Mouse (Mus musculus): Measurements from ENCODE around the gene Dcaf10. TPM values are rescaled to one million over a fixed set of nuclear protein-coding genes. Genes with fewer than 3 reads are reported as not detected.

Dcaf10 gene
- total RNA-seq (2021) (10 to 100 TPM; 10.8 to 11.3 TPM), polyA plus RNA-seq (2012; rRNA removed) (4.2 and 7.4 TPM in 2 replicates)
- long read RNA-seq, full-length matches to known transcripts = 6 of 9 reads
- long read RNA-seq, partial matches to known transcripts = 0 of 9 reads
- long read RNA-seq, other reads (novel, unspliced or antisense) = 3 of 9 reads

GRCm38 (mm10) chr4:45341669-45342249, at the start of gene Dcaf10:
Gene Dcaf10, plus strand, starts transcription at chr4:45342101.
- H3K4me1 ChIP-seq (ENCODE audit: control insufficient read depth, insufficient read depth, low read length) = peaks cover 7% of the 10 kb centered on the region
- under 1% methylated on average over 42 of the region's 42 CpGs for WGBS
- H3K36me3 ChIP-seq (ENCODE audit: control insufficient read depth, insufficient read depth, low read length) = peaks cover 8% of the 10 kb centered on the region
- H3K27ac ChIP-seq = peak within 1 kb of the TSS; percentile 90
- DNase-seq = peak; percentile 94 to 98
- H3K79me2 ChIP-seq (replicated peaks; ENCODE audit: control insufficient read depth, insufficient read depth, low read length) = peaks cover 2% of the 10 kb centered on the region
- H3K9ac ChIP-seq (ENCODE audit: low read depth, low read length) = peak within 1 kb of the TSS; percentile 92
- no peaks in the 10 kb centered on the region for H3K27me3 ChIP-seq (ENCODE audit: control insufficient read depth, insufficient read depth, low read length)
- intact Hi-C loops (cut with DNase I) = loop anchor here (1.0 to 2.0 kb wide), 3 partner anchors 21 to 189 kb away; partner anchors contain the start of gene Slc25a51
- TF ChIP-seq CTCF (IDR thresholded peaks at IDR 0.05) = peak; percentile 73
- TF ChIP-seq EP300 (IDR thresholded peaks at IDR 0.05; ENCODE audit: insufficient read depth, low read depth, low read length) = 0 out of 2 replicates have a peak, but pooled peaks have one; percentile 43
- peak; percentile 83 for TF ChIP-seq POLR2A (IDR thresholded peaks at IDR 0.05; ENCODE audit: insufficient read depth, low read depth, low read length)
- peak within 1 kb of the TSS; percentile 78 for H3K4me3 ChIP-seq

DNA sequence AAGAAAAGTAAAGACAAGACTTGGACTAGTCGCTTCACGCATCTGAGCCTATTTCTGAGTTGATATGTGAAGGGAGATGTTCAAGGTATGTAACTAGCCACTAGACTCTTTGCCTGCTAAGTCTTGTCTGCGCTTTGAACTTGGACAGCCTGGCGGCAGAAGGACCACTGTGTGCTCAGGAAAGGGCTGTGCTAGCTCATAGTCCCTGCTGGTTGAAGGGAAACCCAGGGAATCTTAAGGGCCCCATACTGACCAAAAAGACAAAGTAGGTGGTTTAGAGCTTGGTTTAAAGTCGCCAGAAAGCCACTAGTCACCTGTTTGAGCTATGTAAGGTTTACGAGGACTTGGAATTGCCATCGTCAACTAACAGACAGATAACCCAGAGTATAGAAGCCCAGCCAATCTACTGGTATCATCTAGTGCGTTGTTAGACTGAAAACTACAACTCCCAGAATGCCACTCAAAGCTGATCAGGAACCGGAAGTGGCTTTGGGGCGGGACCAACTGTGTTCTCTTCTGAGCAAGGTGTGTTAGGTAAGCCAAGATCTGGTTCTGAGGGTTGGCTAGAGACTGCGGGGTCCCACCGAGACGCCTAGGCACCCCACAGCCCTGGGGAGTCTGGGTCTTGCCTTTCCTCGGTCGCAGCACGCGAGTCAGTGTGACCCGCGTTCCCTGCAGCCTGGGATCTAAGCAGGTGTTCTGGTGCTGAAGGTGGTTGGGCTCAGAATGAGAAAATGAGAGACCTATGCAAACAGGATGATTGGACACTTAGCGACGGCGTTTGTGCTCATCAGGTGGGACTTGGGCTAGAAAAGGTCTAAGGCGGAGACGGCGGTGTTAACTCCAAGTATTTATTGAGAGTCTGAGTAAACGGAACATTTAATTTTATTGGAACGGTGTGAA, 45.0 kb upstream of the Dcaf10 start, which contains the start of gene Trmt10b:
Trmt10b (plus strand) TSS at position 466 of the 903 bp plus-strand sequence.
- Histone ChIP-seq H3K79me2 (replicated peaks; ENCODE audit: control insufficient read depth, insufficient read depth, low read length) (no peaks in the 10 kb centered on the region), H3K27ac (peak within 1 kb of the TSS; percentile 61), H3K4me3 (peak within 1 kb of the TSS; percentile 88), H3K4me1 (ENCODE audit: control insufficient read depth, insufficient read depth, low read length) (no peaks in the 10 kb centered on the region; the same call in 1 of the 2 replicates), H3K27me3 (ENCODE audit: control insufficient read depth, insufficient read depth, low read length) (no peaks in the 10 kb centered on the region), H3K36me3 (ENCODE audit: control insufficient read depth, insufficient read depth, low read length) (no peaks in the 10 kb centered on the region), H3K9ac (ENCODE audit: low read depth, low read length) (peak within 1 kb of the TSS; percentile 94)
- WGBS = 17% methylated on average over 27 of the region's 27 CpGs
- 0 out of 2 replicates have a peak, but pooled peaks have one; percentile 9 for TF ChIP-seq EP300 (IDR thresholded peaks at IDR 0.05; ENCODE audit: insufficient read depth, low read depth, low read length)
- TF ChIP-seq CTCF (IDR thresholded peaks at IDR 0.05) = no peak
- TF ChIP-seq POLR2A (IDR thresholded peaks at IDR 0.05; ENCODE audit: insufficient read depth, low read depth, low read length) = peak; percentile 69
- intact Hi-C loops (cut with DNase I) = loop anchor here (1.0 kb wide), 1 partner anchor 8 kb away; no protein-coding TSS in a partner anchor
- peak; percentile 71 to 73 for DNase-seq

GRCm38 (mm10) chr4:45305536-45305935, 36.4 kb upstream of the Dcaf10 start:
- Histone ChIP-seq H3K36me3 (ENCODE audit: control insufficient read depth, insufficient read depth, low read length) (no peaks in the 10 kb centered on the region), H3K4me3 (no peak overlapping the region), H3K27ac (no peak overlapping the region), H3K9ac (ENCODE audit: low read depth, low read length) (no peak overlapping the region), H3K79me2 (replicated peaks; ENCODE audit: control insufficient read depth, insufficient read depth, low read length) (no peaks in the 10 kb centered on the region), H3K27me3 (ENCODE audit: control insufficient read depth, insufficient read depth, low read length) (no peaks in the 10 kb centered on the region), H3K4me1 (ENCODE audit: control insufficient read depth, insufficient read depth, low read length) (no peaks in the 10 kb centered on the region)
- WGBS = 96% methylated on average over 14 of the region's 14 CpGs
- no peak for DNase-seq
- TF ChIP-seq POLR2A (IDR thresholded peaks at IDR 0.05; ENCODE audit: insufficient read depth, low read depth, low read length) = no peak
- no peak for TF ChIP-seq EP300 (IDR thresholded peaks at IDR 0.05; ENCODE audit: insufficient read depth, low read depth, low read length)
- TF ChIP-seq CTCF (IDR thresholded peaks at IDR 0.05) = no peak
- intact Hi-C loops (cut with DNase I) = no loop called here

- no peak for DNase-seq
- H3K27me3 ChIP-seq (ENCODE audit: control insufficient read depth, insufficient read depth, low read length) = no peaks in the 10 kb centered on the region
- 37% methylated on average over 11 of the region's 11 CpGs for WGBS
These were observed 33.9 kb upstream of the Dcaf10 start for GRCm38 (mm10) chr4:45308046-45308445.

GRCm38 (mm10) chr4:45308606-45309005, 33.3 kb upstream of the Dcaf10 start:
- no peak for TF ChIP-seq EP300 (IDR thresholded peaks at IDR 0.05; ENCODE audit: insufficient read depth, low read depth, low read length)
- no peak for TF ChIP-seq POLR2A (IDR thresholded peaks at IDR 0.05; ENCODE audit: insufficient read depth, low read depth, low read length)
- TF ChIP-seq CTCF (IDR thresholded peaks at IDR 0.05) = no peak
- no peaks in the 10 kb centered on the region for H3K27me3 ChIP-seq (ENCODE audit: control insufficient read depth, insufficient read depth, low read length)
- no peaks in the 10 kb centered on the region for H3K4me1 ChIP-seq (ENCODE audit: control insufficient read depth, insufficient read depth, low read length)
- no peak for DNase-seq
- no peak overlapping the region for H3K27ac ChIP-seq
- intact Hi-C loops (cut with DNase I) = no loop called here
- no peak overlapping the region for H3K4me3 ChIP-seq
- H3K36me3 ChIP-seq (ENCODE audit: control insufficient read depth, insufficient read depth, low read length) = no peaks in the 10 kb centered on the region
- no peaks in the 10 kb centered on the region for H3K79me2 ChIP-seq (replicated peaks; ENCODE audit: control insufficient read depth, insufficient read depth, low read length)
- WGBS = 87% methylated on average over 6 of the region's 6 CpGs
- no peak overlapping the region for H3K9ac ChIP-seq (ENCODE audit: low read depth, low read length)

More at GRCm38 (mm10) chr4:45308046-45308445, 33.9 kb upstream of the Dcaf10 start:
- no peaks in the 10 kb centered on the region for H3K4me1 ChIP-seq (ENCODE audit: control insufficient read depth, insufficient read depth, low read length)
- intact Hi-C loops (cut with DNase I) = no loop called here
- no peaks in the 10 kb centered on the region for H3K79me2 ChIP-seq (replicated peaks; ENCODE audit: control insufficient read depth, insufficient read depth, low read length)
- H3K4me3 ChIP-seq = no peak overlapping the region
- no peak overlapping the region for H3K9ac ChIP-seq (ENCODE audit: low read depth, low read length)
- no peaks in the 10 kb centered on the region for H3K36me3 ChIP-seq (ENCODE audit: control insufficient read depth, insufficient read depth, low read length)
- TF ChIP-seq CTCF (IDR thresholded peaks at IDR 0.05) (peak; percentile 50), POLR2A (IDR thresholded peaks at IDR 0.05; ENCODE audit: insufficient read depth, low read depth, low read length) (no peak)
- H3K27ac ChIP-seq = no peak overlapping the region
